Mouse (Mus musculus): ENCODE data around the gene Aurkb. TPM values are rescaled to one million over a fixed set of nuclear protein-coding genes. Genes with fewer than 3 reads are reported as not detected.

Aurkb gene
- polyA plus RNA-seq, 1 experiment from 2014 or later = 171 TPM

DNA sequence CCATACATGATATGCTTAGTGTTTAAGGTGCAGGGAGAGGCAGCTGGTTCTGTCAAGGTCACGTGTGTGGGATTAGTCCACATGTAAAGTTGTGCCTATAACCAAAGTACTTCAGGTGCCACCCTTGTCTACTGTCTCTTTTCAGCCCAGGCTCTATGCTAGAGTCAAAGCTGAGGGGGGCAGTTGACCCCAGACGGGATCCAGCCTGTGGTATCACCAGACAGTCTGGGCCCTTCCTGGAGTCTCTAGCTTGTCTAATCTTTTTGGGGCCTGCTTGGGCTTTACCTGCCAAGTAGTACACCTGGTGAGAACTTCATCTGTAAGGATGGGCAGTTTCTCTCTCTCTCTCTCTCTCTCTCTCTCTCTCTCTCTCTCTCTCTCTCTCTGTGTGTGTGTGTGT, 42.1 kb downstream of the Aurkb start:
- peaks cover 8% of the 10 kb centered on the region for H3K36me3 ChIP-seq (ENCODE audit: control insufficient read depth, insufficient read depth, low read length)
- no peak for DNase-seq (ENCODE audit: low spot score)
- H3K9ac ChIP-seq (ENCODE audit: low read length) = no peak overlapping the region
- H3K9me3 ChIP-seq (ENCODE audit: control insufficient read depth, low read length) = no peaks in the 10 kb centered on the region
- no peak overlapping the region; the same call in 1 of the 2 replicates for H3K4me3 ChIP-seq (ENCODE audit: low read depth, low read length)
- peaks cover 13% of the 10 kb centered on the region for H3K4me1 ChIP-seq (ENCODE audit: control insufficient read depth, insufficient read depth, low read length)
- ATAC-seq (ENCODE audit: insufficient number of reproducible peaks, low FRiP score, low TSS enrichment, low read depth) = no peak
- no peaks in the 10 kb centered on the region for H3K27me3 ChIP-seq (ENCODE audit: control insufficient read depth, insufficient read depth, low read length)
- H3K27ac ChIP-seq (replicated peaks; ENCODE audit: low read depth, low read length) = no peak overlapping the region
- H3K4me2 ChIP-seq (ENCODE audit: low read depth, severe bottlenecking) = peak overlapping the region; percentile 92; the same call in 1 of the 2 replicates
- WGBS = 70% methylated on average over 2 of the region's 2 CpGs

GRCm38 (mm10) chr11:69088103-69088855, 42.8 kb downstream of the Aurkb start, which contains the start of gene Vamp2:
Gene Vamp2, plus strand, starts transcription at chr11:69088490.
- Histone ChIP-seq H3K27ac (replicated peaks; ENCODE audit: low read depth, low read length) (peak within 1 kb of the TSS; percentile 72), H3K9ac (ENCODE audit: low read length) (peak within 1 kb of the TSS; percentile 98), H3K9me3 (ENCODE audit: control insufficient read depth, low read length) (no peaks in the 10 kb centered on the region), H3K36me3 (ENCODE audit: control insufficient read depth, insufficient read depth, low read length) (peaks cover 8% of the 10 kb centered on the region), H3K4me1 (ENCODE audit: control insufficient read depth, insufficient read depth, low read length) (peaks cover 13% of the 10 kb centered on the region), H3K4me2 (ENCODE audit: low read depth, severe bottlenecking) (peak within 1 kb of the TSS; percentile 92), H3K4me3 (ENCODE audit: low read depth, low read length) (peak within 1 kb of the TSS; percentile 100), H3K27me3 (ENCODE audit: control insufficient read depth, insufficient read depth, low read length) (no peaks in the 10 kb centered on the region)
- ATAC-seq (ENCODE audit: insufficient number of reproducible peaks, low FRiP score, low TSS enrichment, low read depth) = peak; percentile 76
- peak; percentile 95 for DNase-seq (ENCODE audit: low spot score)
- 1% methylated on average over 55 of the region's 67 CpGs for WGBS

DNA sequence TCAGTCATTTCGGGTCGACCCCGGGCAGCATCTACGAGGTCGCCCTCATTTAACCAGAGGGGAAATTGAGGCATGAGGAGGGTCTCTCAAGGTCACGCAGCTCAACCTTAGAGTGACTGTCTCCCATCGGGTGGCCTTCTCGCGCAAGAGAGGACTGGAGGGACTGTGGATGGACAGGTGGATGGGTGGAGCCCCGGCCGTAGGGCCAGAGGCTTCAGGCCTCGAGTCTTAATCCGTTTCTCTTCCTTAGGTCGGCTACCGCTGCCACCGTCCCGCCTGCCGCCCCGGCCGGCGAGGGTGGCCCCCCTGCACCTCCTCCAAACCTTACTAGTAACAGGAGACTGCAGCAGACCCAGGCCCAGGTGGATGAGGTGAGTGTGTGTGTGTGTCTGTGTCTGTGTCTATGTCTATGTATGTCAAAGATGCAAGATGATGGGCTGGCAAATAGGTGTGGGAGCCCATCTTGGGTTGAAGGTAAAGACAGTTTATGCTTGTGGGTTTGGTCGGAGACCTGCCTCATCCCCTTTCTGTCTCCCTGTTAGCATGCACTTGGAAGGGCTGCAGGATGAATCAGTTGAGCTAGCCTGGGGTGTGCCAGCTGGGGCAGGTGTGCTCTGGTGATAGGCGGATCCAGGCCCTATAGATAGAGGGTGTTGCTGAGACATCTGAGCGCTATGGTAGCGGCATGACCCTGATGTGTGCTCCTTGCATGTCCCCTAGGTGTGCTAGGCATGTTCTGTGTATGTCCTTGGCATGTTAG, 43.6 kb downstream of the Aurkb start:
- ATAC-seq (ENCODE audit: insufficient number of reproducible peaks, low FRiP score, low TSS enrichment, low read depth) = 0 out of 2 replicates have a peak, but pooled peaks have one; percentile 26
- no peak for DNase-seq (ENCODE audit: low spot score)
- whole genome bisulfite sequencing = 12% methylated on average over 25 of the region's 25 CpGs
- Histone ChIP-seq H3K27ac (replicated peaks; ENCODE audit: low read depth, low read length) (peak overlapping the region; percentile 72), H3K4me2 (ENCODE audit: low read depth, severe bottlenecking) (peak overlapping the region; percentile 92), H3K9me3 (ENCODE audit: control insufficient read depth, low read length) (no peaks in the 10 kb centered on the region), H3K27me3 (ENCODE audit: control insufficient read depth, insufficient read depth, low read length) (no peaks in the 10 kb centered on the region), H3K9ac (ENCODE audit: low read length) (peak overlapping the region; percentile 98), H3K4me1 (ENCODE audit: control insufficient read depth, insufficient read depth, low read length) (peaks cover 13% of the 10 kb centered on the region), H3K36me3 (ENCODE audit: control insufficient read depth, insufficient read depth, low read length) (peaks cover 8% of the 10 kb centered on the region), H3K4me3 (ENCODE audit: low read depth, low read length) (peak overlapping the region; percentile 100)

- DNase-seq (ENCODE audit: low spot score) (no peak), ATAC-seq (ENCODE audit: insufficient number of reproducible peaks, low FRiP score, low TSS enrichment, low read depth) (no peak)
- H3K27me3 ChIP-seq (ENCODE audit: control insufficient read depth, insufficient read depth, low read length) = no peaks in the 10 kb centered on the region
- peaks cover 8% of the 10 kb centered on the region for H3K36me3 ChIP-seq (ENCODE audit: control insufficient read depth, insufficient read depth, low read length)
- no peak overlapping the region for H3K27ac ChIP-seq (replicated peaks; ENCODE audit: low read depth, low read length)
- H3K9ac ChIP-seq (ENCODE audit: low read length) = peak overlapping the region; percentile 98
- H3K4me2 ChIP-seq (ENCODE audit: low read depth, severe bottlenecking) = peak overlapping the region; percentile 92
- H3K9me3 ChIP-seq (ENCODE audit: control insufficient read depth, low read length) = no peaks in the 10 kb centered on the region
- H3K4me3 ChIP-seq (ENCODE audit: low read depth, low read length) = peak overlapping the region; percentile 100
- WGBS = 89% methylated on average over 12 of the region's 12 CpGs
- H3K4me1 ChIP-seq (ENCODE audit: control insufficient read depth, insufficient read depth, low read length) = peaks cover 13% of the 10 kb centered on the region
Measured at GRCm38 (mm10) chr11:69089616-69090290, 44.3 kb downstream of the Aurkb start.

- DNase-seq (ENCODE audit: low spot score) (no peak), ATAC-seq (ENCODE audit: insufficient number of reproducible peaks, low FRiP score, low TSS enrichment, low read depth) (no peak)
- no peak overlapping the region for H3K4me2 ChIP-seq (ENCODE audit: low read depth, severe bottlenecking)
- no peaks in the 10 kb centered on the region for H3K27me3 ChIP-seq (ENCODE audit: control insufficient read depth, insufficient read depth, low read length)
- 0 out of 2 replicates have a peak overlapping the region, but pooled peaks have one; percentile 7 for H3K9ac ChIP-seq (ENCODE audit: low read length)
- H3K4me1 ChIP-seq (ENCODE audit: control insufficient read depth, insufficient read depth, low read length) = peaks cover 13% of the 10 kb centered on the region
- peaks cover 8% of the 10 kb centered on the region for H3K36me3 ChIP-seq (ENCODE audit: control insufficient read depth, insufficient read depth, low read length)
- no peak overlapping the region for H3K4me3 ChIP-seq (ENCODE audit: low read depth, low read length)
- H3K9me3 ChIP-seq (ENCODE audit: control insufficient read depth, low read length) = no peaks in the 10 kb centered on the region
- WGBS = 83% methylated on average over 6 of the region's 6 CpGs
- no peak overlapping the region for H3K27ac ChIP-seq (replicated peaks; ENCODE audit: low read depth, low read length)
Measured at GRCm38 (mm10) chr11:69090367-69090766, 44.9 kb downstream of the Aurkb start.

DNA sequence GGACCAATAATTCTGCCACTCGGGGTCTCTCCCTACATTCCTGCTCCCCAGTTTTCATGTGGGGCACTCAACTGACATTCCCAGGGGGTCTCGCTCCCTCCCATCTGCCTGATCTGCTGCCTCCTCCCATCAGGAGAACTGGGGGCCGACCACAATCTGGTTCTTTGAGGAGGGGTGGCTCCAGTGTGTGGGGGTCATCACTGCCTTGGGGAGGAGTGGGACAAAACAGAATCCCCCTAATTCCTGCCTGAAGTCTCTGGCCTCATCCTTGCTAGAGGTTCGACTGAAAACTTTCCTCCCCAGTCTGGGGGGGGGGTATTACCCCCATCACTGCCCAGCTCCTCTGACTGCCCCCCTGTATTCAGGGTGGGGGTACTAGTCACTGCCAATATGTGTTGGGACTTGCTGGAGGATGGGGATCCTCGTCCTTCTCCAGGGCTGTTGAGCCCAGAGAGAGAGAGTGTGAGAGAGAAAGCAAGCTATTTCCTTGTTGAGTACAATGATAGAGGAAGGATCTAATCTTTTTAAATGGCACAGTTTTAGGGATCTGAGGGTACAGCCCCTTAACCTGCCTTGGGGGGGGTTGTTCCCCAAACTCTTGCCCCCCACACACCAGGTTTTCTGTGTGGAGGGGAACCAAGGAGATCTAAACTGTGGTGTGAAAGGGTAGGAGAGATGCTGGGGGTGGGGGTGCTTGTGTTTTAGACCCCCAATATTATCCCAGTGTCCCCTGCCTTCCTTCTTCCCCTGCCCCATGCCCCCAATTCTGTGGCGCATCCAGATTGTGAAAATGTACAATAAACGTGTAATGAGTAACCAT, 46.3 kb downstream of the Aurkb start:
- Histone ChIP-seq H3K4me3 (ENCODE audit: low read depth, low read length) (no peak overlapping the region), H3K9ac (ENCODE audit: low read length) (no peak overlapping the region), H3K4me1 (ENCODE audit: control insufficient read depth, insufficient read depth, low read length) (peaks cover 20% of the 10 kb centered on the region), H3K27ac (replicated peaks; ENCODE audit: low read depth, low read length) (no peak overlapping the region), H3K36me3 (ENCODE audit: control insufficient read depth, insufficient read depth, low read length) (peaks cover 8% of the 10 kb centered on the region), H3K9me3 (ENCODE audit: control insufficient read depth, low read length) (no peaks in the 10 kb centered on the region), H3K27me3 (ENCODE audit: control insufficient read depth, insufficient read depth, low read length) (no peaks in the 10 kb centered on the region), H3K4me2 (ENCODE audit: low read depth, severe bottlenecking) (no peak overlapping the region)
- DNase-seq (ENCODE audit: low spot score) (no peak), ATAC-seq (ENCODE audit: insufficient number of reproducible peaks, low FRiP score, low TSS enrichment, low read depth) (no peak)
- 65% methylated on average over 7 of the region's 7 CpGs for WGBS

DNA sequence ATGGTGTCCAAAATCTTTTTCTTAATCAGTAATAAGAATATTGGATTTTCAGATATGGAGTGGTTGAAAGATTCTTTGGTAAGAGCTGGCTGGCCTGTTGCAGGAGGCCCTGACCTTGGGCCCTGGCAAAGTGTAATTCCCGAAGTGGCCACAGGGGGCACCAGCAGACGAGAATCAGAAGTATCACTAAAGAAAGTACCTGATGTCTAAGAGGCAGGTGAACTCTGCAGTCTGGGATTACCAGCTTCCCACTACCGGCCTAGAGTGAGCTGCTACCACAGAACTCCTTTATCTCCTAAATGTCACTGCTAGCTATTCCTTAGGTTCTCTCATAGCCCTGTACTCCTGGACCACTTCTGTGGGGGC, 46.9 kb downstream of the Aurkb start:
- Histone ChIP-seq H3K4me1 (ENCODE audit: control insufficient read depth, insufficient read depth, low read length) (peaks cover 25% of the 10 kb centered on the region), H3K27me3 (ENCODE audit: control insufficient read depth, insufficient read depth, low read length) (no peaks in the 10 kb centered on the region), H3K4me3 (ENCODE audit: low read depth, low read length) (no peak overlapping the region), H3K9me3 (ENCODE audit: control insufficient read depth, low read length) (no peaks in the 10 kb centered on the region), H3K9ac (ENCODE audit: low read length) (no peak overlapping the region), H3K27ac (replicated peaks; ENCODE audit: low read depth, low read length) (no peak overlapping the region), H3K4me2 (ENCODE audit: low read depth, severe bottlenecking) (no peak overlapping the region), H3K36me3 (ENCODE audit: control insufficient read depth, insufficient read depth, low read length) (peaks cover 8% of the 10 kb centered on the region)
- WGBS = 0% methylated on average over 3 of the region's 3 CpGs
- DNase-seq (ENCODE audit: low spot score) = peak; percentile 93
- ATAC-seq (ENCODE audit: insufficient number of reproducible peaks, low FRiP score, low TSS enrichment, low read depth) = no peak
